Mouse (Mus musculus) activated CD4-positive, CD25-positive, alpha-beta regulatory T cell, adult 9 weeks (primary cell): ENCODE results near the gene Uncx. TPM values are rescaled to one million over a fixed set of nuclear protein-coding genes. Genes with fewer than 3 reads are reported as not detected.

Experiments
- polyA plus RNA-seq: library from polyadenylated mRNA; unstranded; fragments of 100-300 nt; shearing (Covaris generic); gene quantifications from one replicate; pipeline ENCODE4 v1.2.1, GENCODE M21; 2017

Uncx gene
- not detected for polyA plus RNA-seq

DNA sequence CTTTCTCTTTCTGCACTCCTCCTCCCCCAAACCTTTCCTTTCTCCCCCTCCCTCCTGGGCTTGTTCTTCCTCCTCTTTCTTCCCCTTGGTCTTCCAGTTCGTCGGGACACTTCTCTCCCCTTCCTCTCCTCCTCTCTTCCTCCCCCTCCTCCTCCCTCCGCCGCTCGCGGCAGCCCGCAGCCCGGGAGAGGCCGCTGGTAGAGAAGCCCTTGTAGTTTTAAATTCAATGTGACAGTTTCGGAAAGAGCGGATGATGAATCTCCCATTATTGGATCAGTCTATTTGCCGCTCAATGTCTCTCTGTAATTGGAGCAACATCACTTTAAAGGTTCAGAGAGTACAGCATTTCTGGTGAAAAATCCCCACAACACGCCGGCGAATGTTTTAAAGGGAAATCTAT lies at the start of gene Uncx:
Gene Uncx, plus strand, starts transcription at position 281 of the 400 bp plus-strand sequence.

Other genes with a start within 250 kb of the Uncx start
- gene Adap1, start 217.9 kb upstream of the Uncx start, polyA plus RNA-seq = 3.7 TPM
- gene Cox19, start 192.1 kb upstream of the Uncx start, polyA plus RNA-seq = 62.4 TPM
- not detected for gene Cyp2w1, start 190.9 kb upstream of the Uncx start, polyA plus RNA-seq
- gene Gpr146, start 165.8 kb upstream of the Uncx start, polyA plus RNA-seq = 11.0 TPM
- gene C130050O18Rik, start 138.2 kb upstream of the Uncx start, polyA plus RNA-seq = 0.22 TPM
- not detected for gene Gper1, start 120.3 kb upstream of the Uncx start, polyA plus RNA-seq
- 7.9 TPM for gene 3110082I17Rik, start 83.0 kb upstream of the Uncx start, polyA plus RNA-seq
- 16.1 TPM for gene Zfand2a, start 58.9 kb upstream of the Uncx start, polyA plus RNA-seq
- gene Micall2, start 192.8 kb downstream of the Uncx start, polyA plus RNA-seq = 0.34 TPM
- gene Ints1, start 232.2 kb downstream of the Uncx start, polyA plus RNA-seq = 61.9 TPM
- 43.6 TPM for gene Mafk, start 248.0 kb downstream of the Uncx start, polyA plus RNA-seq